Mouse (Mus musculus) limb, embryonic 14.5 days (tissue): ENCODE results near the gene Scube2. TPM values are rescaled to one million over a fixed set of nuclear protein-coding genes. Genes with fewer than 3 reads are reported as not detected.

ENCODE experiments used
- ATAC-seq: fragments of 200-750 bp; cut with Nextera tagmentation; 2 replicates; pipeline ENCODE4 v1.8.0; 2017; ENCODE audit warnings: low read depth, moderate number of reproducible peaks, moderate TSS enrichment; ENCODE audit not compliant: low FRiP score
- DNase-seq: peaks from one replicate; pipeline ENCODE4 v3.0.0-alpha.2; 2015; ENCODE audit warnings: low spot score
- H3K27ac ChIP-seq: fragments of 300-500 bp; sonication (generic); replicated peaks from 2 replicates; pipeline ENCODE4 v1.5.1; 2014; ENCODE audit warnings: low read depth, mild to moderate bottlenecking, low read length, moderate library complexity, mixed read lengths
- H3K27me3 ChIP-seq: fragments of 300-500 bp; sonication (generic); 2 replicates; pipeline ENCODE4 v1.6.1; 2014; ENCODE audit warnings: low read length, mixed read lengths; ENCODE audit not compliant: control insufficient read depth, insufficient read depth
- H3K36me3 ChIP-seq: fragments of 300-500 bp; sonication (generic); 2 replicates; pipeline ENCODE4 v1.6.1; 2014; ENCODE audit warnings: mild to moderate bottlenecking, low read length, moderate library complexity, mixed read lengths; ENCODE audit not compliant: control insufficient read depth, insufficient read depth
- H3K4me1 ChIP-seq: fragments of 300-500 bp; sonication (generic); 2 replicates; pipeline ENCODE4 v1.6.1; 2014; ENCODE audit warnings: antibody characterized with exemption, low read length, mixed read lengths; ENCODE audit not compliant: control insufficient read depth, insufficient read depth
- H3K4me2 ChIP-seq: fragments of 300-500 bp; sonication (generic); replicated peaks from 2 replicates; pipeline ENCODE4 v1.6.1; 2014; ENCODE audit warnings: low read depth, mild to moderate bottlenecking, low read length, moderate library complexity; ENCODE audit not compliant: severe bottlenecking
- H3K4me3 ChIP-seq: fragments of 300-500 bp; sonication (generic); replicated peaks from 2 replicates; pipeline ENCODE4 v1.5.1; 2014; ENCODE audit warnings: low read length
- H3K9ac ChIP-seq: fragments of 300-500 bp; sonication (generic); 2 replicates; pipeline ENCODE4 v1.6.1; 2014; ENCODE audit warnings: mild to moderate bottlenecking, low read depth, low read length, moderate library complexity; ENCODE audit not compliant: severe bottlenecking
- H3K9me3 ChIP-seq: fragments of 300-500 bp; sonication (generic); 2 replicates; pipeline ENCODE4 v1.6.1; 2016; ENCODE audit warnings: low read length; ENCODE audit not compliant: control insufficient read depth
- POLR2A ChIP-seq: fragments of 200-500 bp; IDR thresholded peaks from 2 replicates; pipeline ENCODE4 v1.8.0; 2012; ENCODE audit warnings: inconsistent platforms, mild to moderate bottlenecking, moderate library complexity, borderline replicate concordance; ENCODE audit not compliant: insufficient read depth, insufficient read length; ENCODE audit errors: extremely low read depth
- WGBS: fragments of 180-500 bp; shearing (Covaris S2); extraction: QIAGEN DNeasy Blood & Tissue Kit; methylation state at CpG from one replicate; pipeline ENCODE4 v1.1.7; 2014; 5-methylcytosine and 5-hydroxymethylcytosine counted together
- polyA plus RNA-seq, 2 experiments: library from polyadenylated mRNA; depleted of rRNA in 1 of 2; stranded (reverse) in 1 of 2; unstranded in 1 of 2; fragments of >200 nt; fragmentation: Nextera tagmentation in 1 of 2; extraction: Ambion mirVana in 1 of 2; gene quantifications; 2 replicates each; pipeline versions ENCODE4 v1.2.1 to v1.2.3; 2012 to 2014

The Scube2 gene
- polyA plus RNA-seq (2012; rRNA removed) (4.7 and 5.2 TPM in 2 replicates), polyA plus RNA-seq (2014; fragmentation: Nextera tagmentation; extraction: Ambion mirVana) (9.2 and 11.7 TPM in 2 replicates)

- peaks cover 20% of the 10 kb centered on the region for H3K27me3 ChIP-seq
- no peak for TF ChIP-seq POLR2A
- no peaks in the 10 kb centered on the region for H3K36me3 ChIP-seq
- peak within 1 kb of the TSS; percentile 68 for H3K9ac ChIP-seq
- H3K4me3 ChIP-seq, result peak within 1 kb of the TSS; percentile 58
- H3K9me3 ChIP-seq, result no peaks in the 10 kb centered on the region
- WGBS, result 7% methylated on average over 22 of the region's 69 CpGs
- DNase-seq, result no peak
- H3K4me2 ChIP-seq, result peak within 1 kb of the TSS; percentile 95
- H3K27ac ChIP-seq, result no peak within 1 kb of the TSS
- peak; percentile 75; the same call in 1 of the 2 replicates for ATAC-seq
- H3K4me1 ChIP-seq, result peaks cover 4% of the 10 kb centered on the region; the same call in 1 of the 2 replicates
Measured at GRCm38 (mm10) chr7:109865370-109866229, at the start of gene Scube2. Gene Scube2, minus strand, starts transcription at chr7:109865679.

GRCm38 (mm10) chr7:109906165-109906564 is 40.7 kb upstream of the Scube2 start:
- no peak for TF ChIP-seq POLR2A
- H3K4me3 ChIP-seq, result no peak overlapping the region
- H3K4me2 ChIP-seq, result no peak overlapping the region
- no peaks in the 10 kb centered on the region for H3K9me3 ChIP-seq
- peaks cover 87% of the 10 kb centered on the region for H3K36me3 ChIP-seq
- H3K27me3 ChIP-seq, result no peaks in the 10 kb centered on the region
- DNase-seq, result no peak
- H3K27ac ChIP-seq, result no peak overlapping the region
- no peak overlapping the region for H3K9ac ChIP-seq
- H3K4me1 ChIP-seq, result no peaks in the 10 kb centered on the region
- no peak for ATAC-seq
- 100% methylated on average over 2 of the region's 2 CpGs for WGBS

- 82% methylated on average over 9 of the region's 9 CpGs for WGBS
- no peak for TF ChIP-seq POLR2A
- Histone ChIP-seq H3K4me2 (no peak overlapping the region), H3K4me3 (no peak overlapping the region), H3K4me1 (no peaks in the 10 kb centered on the region), H3K9me3 (no peaks in the 10 kb centered on the region), H3K27ac (no peak overlapping the region), H3K9ac (no peak overlapping the region), H3K27me3 (no peaks in the 10 kb centered on the region), H3K36me3 (peaks cover 100% of the 10 kb centered on the region)
- no peak for DNase-seq
- ATAC-seq, result no peak
Measured at GRCm38 (mm10) chr7:109900921-109901320, 35.4 kb upstream of the Scube2 start.

- Histone ChIP-seq H3K9me3 (no peaks in the 10 kb centered on the region), H3K27me3 (no peaks in the 10 kb centered on the region), H3K27ac (no peak overlapping the region), H3K4me2 (no peak overlapping the region), H3K4me1 (no peaks in the 10 kb centered on the region), H3K36me3 (peaks cover 100% of the 10 kb centered on the region), H3K4me3 (no peak overlapping the region), H3K9ac (no peak overlapping the region)
- no peak for ATAC-seq
- no peak for DNase-seq
- no peak for TF ChIP-seq POLR2A
Measured at GRCm38 (mm10) chr7:109898911-109899310, 33.4 kb upstream of the Scube2 start.

- TF ChIP-seq POLR2A, result no peak
- no peak overlapping the region for H3K4me3 ChIP-seq
- H3K27ac ChIP-seq, result no peak overlapping the region
- no peak overlapping the region for H3K9ac ChIP-seq
- H3K27me3 ChIP-seq, result no peaks in the 10 kb centered on the region
- H3K4me2 ChIP-seq, result no peak overlapping the region
- 41% methylated on average over 3 of the region's 3 CpGs for WGBS
- ATAC-seq (no peak), DNase-seq (peak; percentile 73)
- H3K4me1 ChIP-seq, result no peaks in the 10 kb centered on the region
- no peaks in the 10 kb centered on the region for H3K9me3 ChIP-seq
- H3K36me3 ChIP-seq, result peaks cover 68% of the 10 kb centered on the region
Measured at GRCm38 (mm10) chr7:109892530-109892929, 27.1 kb upstream of the Scube2 start.
